Mouse (Mus musculus): ENCODE measurements around the gene Wasl. TPM values are rescaled to one million over a fixed set of nuclear protein-coding genes. Genes with fewer than 3 reads are reported as not detected.
A peak's percentile ranks its signal among the peaks of the same experiment; 100 is the strongest.

Wasl gene
- polyA plus RNA-seq, 1 experiment from 2014 or later = 47.1 TPM

- ATAC-seq (replicated peaks; ENCODE audit: insufficient number of reproducible peaks, low FRiP score, low TSS enrichment) = no peak
- H3K36me3 ChIP-seq (ENCODE audit: control insufficient read depth, insufficient read depth, low read length) = 0 out of 2 replicates have a peak, but pooled peaks cover 3% of the 10 kb centered on the region
- H3K4me3 ChIP-seq (ENCODE audit: low read depth, low read length) = no peak overlapping the region
- 88% methylated on average over 3 of the region's 3 CpGs for WGBS (ENCODE audit: insufficient replicate concordance)
- H3K9me3 ChIP-seq (replicated peaks; ENCODE audit: control insufficient read depth, low read length) = no peaks in the 10 kb centered on the region
- H3K4me1 ChIP-seq (ENCODE audit: control insufficient read depth, insufficient read depth, low read length) = peaks cover 10% of the 10 kb centered on the region
- H3K27me3 ChIP-seq (ENCODE audit: control insufficient read depth, insufficient read depth, low read length) = no peaks in the 10 kb centered on the region
- H3K27ac ChIP-seq (ENCODE audit: low read depth, low read length) = no peak overlapping the region
- no peak overlapping the region for H3K4me2 ChIP-seq
- H3K9ac ChIP-seq (ENCODE audit: low read depth, low read length) = no peak overlapping the region
Observed at GRCm38 (mm10) chr6:24634065-24634464, 30.7 kb downstream of the Wasl start.

GRCm38 (mm10) chr6:24632061-24632460 lies 32.7 kb downstream of the Wasl start:
- 28% methylated on average over 4 of the region's 4 CpGs for WGBS (ENCODE audit: insufficient replicate concordance)
- Histone ChIP-seq H3K27me3 (ENCODE audit: control insufficient read depth, insufficient read depth, low read length) (no peaks in the 10 kb centered on the region), H3K4me3 (ENCODE audit: low read depth, low read length) (no peak overlapping the region), H3K36me3 (ENCODE audit: control insufficient read depth, insufficient read depth, low read length) (0 out of 2 replicates have a peak, but pooled peaks cover 3% of the 10 kb centered on the region), H3K9ac (ENCODE audit: low read depth, low read length) (0 out of 2 replicates have a peak overlapping the region, but pooled peaks have one; percentile 10), H3K4me2 (peak overlapping the region; percentile 35), H3K9me3 (replicated peaks; ENCODE audit: control insufficient read depth, low read length) (no peaks in the 10 kb centered on the region), H3K27ac (ENCODE audit: low read depth, low read length) (peak overlapping the region; percentile 73), H3K4me1 (ENCODE audit: control insufficient read depth, insufficient read depth, low read length) (peaks cover 10% of the 10 kb centered on the region)
- peak; percentile 70 for ATAC-seq (replicated peaks; ENCODE audit: insufficient number of reproducible peaks, low FRiP score, low TSS enrichment)

- Histone ChIP-seq H3K4me1 (ENCODE audit: control insufficient read depth, insufficient read depth, low read length) (peaks cover 10% of the 10 kb centered on the region), H3K4me3 (ENCODE audit: low read depth, low read length) (no peak overlapping the region), H3K27me3 (ENCODE audit: control insufficient read depth, insufficient read depth, low read length) (no peaks in the 10 kb centered on the region), H3K27ac (ENCODE audit: low read depth, low read length) (no peak overlapping the region), H3K4me2 (no peak overlapping the region), H3K36me3 (ENCODE audit: control insufficient read depth, insufficient read depth, low read length) (0 out of 2 replicates have a peak, but pooled peaks cover 2% of the 10 kb centered on the region), H3K9me3 (replicated peaks; ENCODE audit: control insufficient read depth, low read length) (no peaks in the 10 kb centered on the region), H3K9ac (ENCODE audit: low read depth, low read length) (no peak overlapping the region)
- WGBS (ENCODE audit: insufficient replicate concordance) = 68% methylated on average over 1 of the region's 1 CpGs
- no peak for ATAC-seq (replicated peaks; ENCODE audit: insufficient number of reproducible peaks, low FRiP score, low TSS enrichment)
Observed at GRCm38 (mm10) chr6:24628499-24628898, 36.3 kb downstream of the Wasl start.

- no peak overlapping the region for H3K4me2 ChIP-seq
- H3K9me3 ChIP-seq (replicated peaks; ENCODE audit: control insufficient read depth, low read length) = no peaks in the 10 kb centered on the region
- no peak overlapping the region for H3K9ac ChIP-seq (ENCODE audit: low read depth, low read length)
- H3K27ac ChIP-seq (ENCODE audit: low read depth, low read length) = no peak overlapping the region
- no peaks in the 10 kb centered on the region for H3K27me3 ChIP-seq (ENCODE audit: control insufficient read depth, insufficient read depth, low read length)
- 66% methylated on average over 5 of the region's 5 CpGs for WGBS (ENCODE audit: insufficient replicate concordance)
- H3K36me3 ChIP-seq (ENCODE audit: control insufficient read depth, insufficient read depth, low read length) = no peaks in the 10 kb centered on the region
- ATAC-seq (replicated peaks; ENCODE audit: insufficient number of reproducible peaks, low FRiP score, low TSS enrichment) = 0 out of 2 replicates have a peak, but pooled peaks have one; percentile 49
- H3K4me3 ChIP-seq (ENCODE audit: low read depth, low read length) = no peak overlapping the region
- H3K4me1 ChIP-seq (ENCODE audit: control insufficient read depth, insufficient read depth, low read length) = peaks cover 6% of the 10 kb centered on the region
Observed at GRCm38 (mm10) chr6:24627586-24628030, 37.2 kb downstream of the Wasl start.

- Histone ChIP-seq H3K4me3 (ENCODE audit: low read depth, low read length) (no peak overlapping the region), H3K4me1 (ENCODE audit: control insufficient read depth, insufficient read depth, low read length) (no peaks in the 10 kb centered on the region), H3K4me2 (no peak overlapping the region), H3K9me3 (replicated peaks; ENCODE audit: control insufficient read depth, low read length) (no peaks in the 10 kb centered on the region), H3K27me3 (ENCODE audit: control insufficient read depth, insufficient read depth, low read length) (no peaks in the 10 kb centered on the region), H3K9ac (ENCODE audit: low read depth, low read length) (no peak overlapping the region), H3K36me3 (ENCODE audit: control insufficient read depth, insufficient read depth, low read length) (peaks cover 10% of the 10 kb centered on the region; the same call in 1 of the 2 replicates), H3K27ac (ENCODE audit: low read depth, low read length) (no peak overlapping the region)
- 77% methylated on average over 2 of the region's 2 CpGs for WGBS (ENCODE audit: insufficient replicate concordance)
- ATAC-seq (replicated peaks; ENCODE audit: insufficient number of reproducible peaks, low FRiP score, low TSS enrichment) = no peak
Observed at GRCm38 (mm10) chr6:24622098-24622497, 42.7 kb downstream of the Wasl start.

GRCm38 (mm10) chr6:24620936-24621335 lies 43.9 kb downstream of the Wasl start:
- no peak for ATAC-seq (replicated peaks; ENCODE audit: insufficient number of reproducible peaks, low FRiP score, low TSS enrichment)
- Histone ChIP-seq H3K36me3 (ENCODE audit: control insufficient read depth, insufficient read depth, low read length) (peaks cover 13% of the 10 kb centered on the region; the same call in 1 of the 2 replicates), H3K4me1 (ENCODE audit: control insufficient read depth, insufficient read depth, low read length) (no peaks in the 10 kb centered on the region), H3K27me3 (ENCODE audit: control insufficient read depth, insufficient read depth, low read length) (no peaks in the 10 kb centered on the region), H3K4me3 (ENCODE audit: low read depth, low read length) (no peak overlapping the region), H3K9me3 (replicated peaks; ENCODE audit: control insufficient read depth, low read length) (no peaks in the 10 kb centered on the region), H3K9ac (ENCODE audit: low read depth, low read length) (no peak overlapping the region), H3K27ac (ENCODE audit: low read depth, low read length) (no peak overlapping the region), H3K4me2 (no peak overlapping the region)
- WGBS (ENCODE audit: insufficient replicate concordance) = 72% methylated on average over 2 of the region's 2 CpGs

GRCm38 (mm10) chr6:24619285-24620045 lies 45.3 kb downstream of the Wasl start:
- WGBS (ENCODE audit: insufficient replicate concordance) = 64% methylated on average over 6 of the region's 6 CpGs
- Histone ChIP-seq H3K9ac (ENCODE audit: low read depth, low read length) (no peak overlapping the region), H3K27me3 (ENCODE audit: control insufficient read depth, insufficient read depth, low read length) (no peaks in the 10 kb centered on the region), H3K4me1 (ENCODE audit: control insufficient read depth, insufficient read depth, low read length) (no peaks in the 10 kb centered on the region), H3K4me3 (ENCODE audit: low read depth, low read length) (no peak overlapping the region), H3K36me3 (ENCODE audit: control insufficient read depth, insufficient read depth, low read length) (peaks cover 13% of the 10 kb centered on the region; the same call in 1 of the 2 replicates), H3K4me2 (no peak overlapping the region), H3K27ac (ENCODE audit: low read depth, low read length) (no peak overlapping the region), H3K9me3 (replicated peaks; ENCODE audit: control insufficient read depth, low read length) (no peaks in the 10 kb centered on the region)
- ATAC-seq (replicated peaks; ENCODE audit: insufficient number of reproducible peaks, low FRiP score, low TSS enrichment) = no peak

- Histone ChIP-seq H3K36me3 (ENCODE audit: control insufficient read depth, insufficient read depth, low read length) (peaks cover 10% of the 10 kb centered on the region; the same call in 1 of the 2 replicates), H3K9ac (ENCODE audit: low read depth, low read length) (no peak overlapping the region), H3K4me3 (ENCODE audit: low read depth, low read length) (no peak overlapping the region), H3K27ac (ENCODE audit: low read depth, low read length) (no peak overlapping the region), H3K4me1 (ENCODE audit: control insufficient read depth, insufficient read depth, low read length) (0 out of 2 replicates have a peak, but pooled peaks cover 6% of the 10 kb centered on the region), H3K27me3 (ENCODE audit: control insufficient read depth, insufficient read depth, low read length) (no peaks in the 10 kb centered on the region), H3K9me3 (replicated peaks; ENCODE audit: control insufficient read depth, low read length) (no peaks in the 10 kb centered on the region), H3K4me2 (no peak overlapping the region)
- no peak for ATAC-seq (replicated peaks; ENCODE audit: insufficient number of reproducible peaks, low FRiP score, low TSS enrichment)
- WGBS (ENCODE audit: insufficient replicate concordance) = 85% methylated on average over 4 of the region's 4 CpGs
Observed at GRCm38 (mm10) chr6:24616746-24617145, 48.1 kb downstream of the Wasl start.
